Mouse (Mus musculus) hindbrain, embryonic 14.5 days (tissue): Measurements from ENCODE around the gene Dysf. TPM values are rescaled to one million over a fixed set of nuclear protein-coding genes. Genes with fewer than 3 reads are reported as not detected.

Experiments used
- ATAC-seq: fragments of 200-750 bp; cut with Nextera tagmentation; 2 replicates; pipeline ENCODE4 v1.8.0; 2017; ENCODE audit warnings: moderate number of reproducible peaks, mild to moderate bottlenecking, moderate TSS enrichment, moderate library complexity; ENCODE audit not compliant: low FRiP score
- DNase-seq: peaks from one replicate; pipeline ENCODE4 v3.0.0-alpha.2; 2015; ENCODE audit warnings: low spot score
- H3K27ac ChIP-seq: fragments of 300-500 bp; sonication (generic); 2 replicates; pipeline ENCODE4 v1.5.1; 2014; ENCODE audit warnings: mild to moderate bottlenecking, moderate library complexity
- H3K27me3 ChIP-seq: fragments of 300-500 bp; sonication (generic); 2 replicates; pipeline ENCODE4 v1.6.1; 2014; ENCODE audit warnings: mild to moderate bottlenecking, low read length, mixed read lengths; ENCODE audit not compliant: control insufficient read depth, insufficient read depth
- H3K36me3 ChIP-seq: fragments of 300-500 bp; sonication (generic); replicated peaks from 2 replicates; pipeline ENCODE4 v1.6.1; 2014; ENCODE audit not compliant: control insufficient read depth, insufficient read depth
- H3K4me1 ChIP-seq: fragments of 300-500 bp; sonication (generic); replicated peaks from 2 replicates; pipeline ENCODE4 v1.6.1; 2014; ENCODE audit warnings: antibody characterized with exemption, low read length, mixed read lengths; ENCODE audit not compliant: control insufficient read depth, insufficient read depth
- H3K4me2 ChIP-seq: fragments of 300-500 bp; sonication (generic); replicated peaks from 2 replicates; pipeline ENCODE4 v1.6.1; 2014; ENCODE audit warnings: mild to moderate bottlenecking, moderate library complexity
- H3K4me3 ChIP-seq: fragments of 300-500 bp; sonication (generic); replicated peaks from 2 replicates; pipeline ENCODE4 v1.5.1; 2014; ENCODE audit warnings: mild to moderate bottlenecking, low read length
- H3K9ac ChIP-seq: fragments of 300-500 bp; sonication (generic); 2 replicates; pipeline ENCODE4 v1.6.1; 2014
- H3K9me3 ChIP-seq: fragments of 300-500 bp; sonication (generic); 2 replicates; pipeline ENCODE4 v1.6.1; 2016; ENCODE audit warnings: low read length; ENCODE audit not compliant: control insufficient read depth
- WGBS: fragments of 180-500 bp; shearing (Covaris S2); extraction: QIAGEN DNeasy Blood & Tissue Kit; methylation state at CpG from one replicate; pipeline ENCODE4 v1.1.7; 2014; 5-methylcytosine and 5-hydroxymethylcytosine counted together
- polyA plus RNA-seq: library from polyadenylated mRNA; unstranded; fragments of >200 nt; fragmentation: Nextera tagmentation; extraction: Ambion mirVana; gene quantifications from 2 replicates; pipeline ENCODE4 v1.2.1, GENCODE M21; 2014

Dysf gene
- polyA plus RNA-seq, 1 experiment from 2014 or later = 3.3 TPM

- WGBS = 48% methylated on average over 4 of the region's 4 CpGs
- Histone ChIP-seq H3K4me1 (0 out of 2 replicates have a peak, but pooled peaks cover 2% of the 10 kb centered on the region), H3K4me3 (no peak overlapping the region)
These were observed 216.5 kb downstream of the Dysf start for GRCm38 (mm10) chr6:84224861-84225260.

GRCm38 (mm10) chr6:84225587-84225986, 217.2 kb downstream of the Dysf start:
- H3K9me3 ChIP-seq = no peaks in the 10 kb centered on the region
- H3K4me3 ChIP-seq = no peak overlapping the region
- 85% methylated on average over 6 of the region's 6 CpGs for WGBS
- no peaks in the 10 kb centered on the region for H3K36me3 ChIP-seq
- ATAC-seq (no peak), DNase-seq (no peak)
- H3K4me2 ChIP-seq = no peak overlapping the region
- no peak overlapping the region for H3K9ac ChIP-seq
- no peak overlapping the region for H3K27ac ChIP-seq
- H3K4me1 ChIP-seq = 0 out of 2 replicates have a peak, but pooled peaks cover 5% of the 10 kb centered on the region
- H3K27me3 ChIP-seq = no peaks in the 10 kb centered on the region

More at GRCm38 (mm10) chr6:84224861-84225260, 216.5 kb downstream of the Dysf start:
- Histone ChIP-seq H3K9ac (no peak overlapping the region), H3K9me3 (no peaks in the 10 kb centered on the region), H3K27ac (no peak overlapping the region), H3K27me3 (no peaks in the 10 kb centered on the region), H3K36me3 (no peaks in the 10 kb centered on the region), H3K4me2 (no peak overlapping the region)
- DNase-seq (no peak), ATAC-seq (no peak)

DNA sequence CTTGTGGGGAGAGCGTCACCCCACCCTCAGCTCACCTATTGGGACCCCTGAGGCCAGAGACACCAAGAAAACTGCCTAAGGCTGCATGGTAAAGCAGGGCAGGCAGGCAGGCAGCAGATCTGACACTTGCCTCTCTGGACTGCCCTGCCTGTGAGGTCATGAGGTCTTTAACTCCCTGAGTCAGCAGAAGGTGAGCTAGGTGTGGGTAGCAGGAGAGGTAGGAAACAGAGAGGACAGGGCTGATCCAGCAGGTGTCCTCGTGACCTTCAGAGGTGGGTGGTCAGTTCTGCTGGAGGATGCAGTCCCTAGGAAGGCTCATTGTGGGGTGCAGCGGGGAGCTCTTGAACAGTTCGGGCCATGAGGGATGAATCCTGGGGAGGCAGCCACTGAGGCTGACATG, 219.8 kb downstream of the Dysf start:
- 74% methylated on average over 4 of the region's 4 CpGs for WGBS
- no peak for ATAC-seq
- H3K27ac ChIP-seq = no peak overlapping the region
- H3K4me2 ChIP-seq = no peak overlapping the region
- H3K9ac ChIP-seq = no peak overlapping the region
- H3K9me3 ChIP-seq = no peaks in the 10 kb centered on the region
- H3K36me3 ChIP-seq = no peaks in the 10 kb centered on the region
- no peak for DNase-seq
- H3K4me3 ChIP-seq = no peak overlapping the region
- 0 out of 2 replicates have a peak, but pooled peaks cover 12% of the 10 kb centered on the region for H3K4me1 ChIP-seq
- H3K27me3 ChIP-seq = no peaks in the 10 kb centered on the region

DNA sequence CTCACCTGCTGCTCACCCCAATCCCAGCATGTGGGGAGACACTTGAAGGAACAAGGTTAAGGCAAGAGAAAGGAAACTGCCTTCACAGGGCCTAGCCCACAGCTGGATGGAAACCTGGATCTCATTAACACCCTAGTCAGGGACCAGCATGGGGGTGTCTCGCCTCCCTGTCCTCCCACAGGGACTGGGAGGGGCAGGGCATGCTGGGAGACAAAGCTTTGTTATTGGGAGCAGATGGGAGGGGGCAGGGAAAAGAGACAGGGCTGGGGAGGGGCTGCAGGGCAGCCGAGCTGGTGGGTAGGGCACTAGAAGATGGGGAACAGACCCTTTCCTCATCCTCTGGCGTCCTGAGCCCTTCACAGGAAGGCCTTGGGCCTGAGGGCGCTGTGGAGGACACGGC, 220.4 kb downstream of the Dysf start:
- Histone ChIP-seq H3K4me2 (no peak overlapping the region), H3K27ac (no peak overlapping the region), H3K4me3 (no peak overlapping the region), H3K4me1 (0 out of 2 replicates have a peak, but pooled peaks cover 12% of the 10 kb centered on the region), H3K27me3 (no peaks in the 10 kb centered on the region), H3K36me3 (no peaks in the 10 kb centered on the region), H3K9me3 (no peaks in the 10 kb centered on the region), H3K9ac (no peak overlapping the region)
- no peak for DNase-seq
- WGBS = 20% methylated on average over 5 of the region's 5 CpGs
- ATAC-seq = no peak

- H3K27me3 ChIP-seq = no peaks in the 10 kb centered on the region
- H3K4me2 ChIP-seq = no peak overlapping the region
- H3K4me3 ChIP-seq = no peak overlapping the region
- H3K27ac ChIP-seq = no peak overlapping the region
- H3K9ac ChIP-seq = no peak overlapping the region
- DNase-seq (no peak), ATAC-seq (no peak)
- H3K9me3 ChIP-seq = no peaks in the 10 kb centered on the region
- H3K36me3 ChIP-seq = no peaks in the 10 kb centered on the region
- H3K4me1 ChIP-seq = 0 out of 2 replicates have a peak, but pooled peaks cover 12% of the 10 kb centered on the region
- 73% methylated on average over 7 of the region's 7 CpGs for WGBS
These were observed 221.3 kb downstream of the Dysf start for GRCm38 (mm10) chr6:84229739-84230138.

DNA sequence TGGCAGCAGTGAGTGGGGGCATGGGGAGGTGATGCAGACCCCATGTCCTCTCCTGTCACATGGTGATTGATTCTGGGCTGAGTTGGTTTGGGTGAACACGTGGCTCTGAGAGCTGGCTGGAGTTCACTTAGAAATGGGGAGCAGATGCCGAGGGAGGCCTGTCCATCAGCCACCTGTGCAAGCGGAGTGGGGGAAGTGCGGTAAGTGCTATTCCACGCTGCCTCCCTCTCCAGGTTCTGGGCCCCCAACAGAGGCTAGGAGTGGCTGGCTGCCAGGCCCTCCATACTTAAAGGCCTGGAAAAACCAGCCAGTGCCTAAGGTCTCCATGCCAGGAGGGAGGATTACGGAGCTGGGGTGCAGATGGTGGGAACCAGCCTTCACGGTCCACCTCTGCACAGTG, 222.7 kb downstream of the Dysf start:
- Histone ChIP-seq H3K4me1 (0 out of 2 replicates have a peak, but pooled peaks cover 12% of the 10 kb centered on the region), H3K9ac (no peak overlapping the region), H3K9me3 (no peaks in the 10 kb centered on the region), H3K4me2 (no peak overlapping the region), H3K4me3 (no peak overlapping the region), H3K27me3 (no peaks in the 10 kb centered on the region), H3K27ac (no peak overlapping the region), H3K36me3 (no peaks in the 10 kb centered on the region)
- ATAC-seq = no peak
- 56% methylated on average over 7 of the region's 7 CpGs for WGBS
- DNase-seq = no peak

GRCm38 (mm10) chr6:84232063-84232760, 223.8 kb downstream of the Dysf start:
- Histone ChIP-seq H3K27me3 (no peaks in the 10 kb centered on the region), H3K4me3 (no peak overlapping the region), H3K4me1 (0 out of 2 replicates have a peak, but pooled peaks cover 12% of the 10 kb centered on the region), H3K9me3 (no peaks in the 10 kb centered on the region), H3K4me2 (no peak overlapping the region), H3K27ac (no peak overlapping the region), H3K9ac (no peak overlapping the region), H3K36me3 (no peaks in the 10 kb centered on the region)
- WGBS = 76% methylated on average over 8 of the region's 8 CpGs
- DNase-seq (no peak), ATAC-seq (no peak)

- H3K4me1 ChIP-seq = 0 out of 2 replicates have a peak, but pooled peaks cover 12% of the 10 kb centered on the region
- H3K27ac ChIP-seq = no peak overlapping the region
- no peak overlapping the region for H3K4me3 ChIP-seq
- 70% methylated on average over 6 of the region's 6 CpGs for WGBS
- no peaks in the 10 kb centered on the region for H3K27me3 ChIP-seq
- H3K9me3 ChIP-seq = no peaks in the 10 kb centered on the region
- DNase-seq = no peak
- ATAC-seq = no peak
- no peaks in the 10 kb centered on the region for H3K36me3 ChIP-seq
- H3K4me2 ChIP-seq = no peak overlapping the region
- H3K9ac ChIP-seq = no peak overlapping the region
These were observed 225.4 kb downstream of the Dysf start for GRCm38 (mm10) chr6:84233783-84234182.

DNA sequence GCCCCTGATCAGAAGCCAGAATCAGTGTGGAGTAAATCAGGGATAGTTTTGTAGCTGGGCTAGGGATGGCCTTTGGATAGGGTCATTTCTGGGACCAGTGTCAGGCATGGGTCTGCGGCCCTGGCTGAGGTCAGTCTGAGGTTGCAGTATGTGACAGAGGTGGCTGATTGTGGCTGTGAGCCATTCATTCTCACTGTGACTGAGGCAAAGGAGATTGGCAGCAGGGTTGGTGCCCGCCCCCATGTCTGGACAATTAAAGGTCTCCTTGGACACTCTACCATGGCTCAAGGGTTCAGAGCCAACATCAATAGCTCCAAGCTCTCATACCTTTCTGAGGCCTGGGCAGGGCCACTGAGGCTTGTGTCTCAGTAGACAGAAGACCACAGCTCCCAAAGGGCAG, 227.0 kb downstream of the Dysf start:
- Histone ChIP-seq H3K4me1 (0 out of 2 replicates have a peak, but pooled peaks cover 7% of the 10 kb centered on the region), H3K9ac (no peak overlapping the region), H3K4me2 (no peak overlapping the region), H3K4me3 (no peak overlapping the region), H3K9me3 (no peaks in the 10 kb centered on the region), H3K36me3 (no peaks in the 10 kb centered on the region), H3K27me3 (no peaks in the 10 kb centered on the region), H3K27ac (no peak overlapping the region)
- 82% methylated on average over 2 of the region's 2 CpGs for whole genome bisulfite sequencing
- DNase-seq (no peak), ATAC-seq (no peak)
